Mouse (Mus musculus) heart, embryonic 10.5 days (tissue): ENCODE measurements around the gene Samd4b. TPM values are rescaled to one million over a fixed set of nuclear protein-coding genes. Genes with fewer than 3 reads are reported as not detected.

Source experiments
- DNase-seq: peaks from one replicate; pipeline ENCODE4 v3.0.0-alpha.2; 2017; ENCODE audit warnings: low spot score
- H3K27ac ChIP-seq: fragments of 300-500 bp; sonication (generic); 2 replicates; pipeline ENCODE4 v1.5.1; 2016; ENCODE audit warnings: mild to moderate bottlenecking
- H3K27me3 ChIP-seq: fragments of 300-500 bp; sonication (generic); 2 replicates; pipeline ENCODE4 v1.6.1; 2016; ENCODE audit warnings: mild to moderate bottlenecking; ENCODE audit not compliant: poor library complexity, insufficient read depth, severe bottlenecking
- H3K36me3 ChIP-seq: fragments of 300-500 bp; sonication (generic); 2 replicates; pipeline ENCODE4 v1.6.1; 2016; ENCODE audit warnings: mild to moderate bottlenecking, moderate library complexity
- H3K4me1 ChIP-seq: fragments of 300-500 bp; sonication (generic); 2 replicates; pipeline ENCODE4 v1.6.1; 2016; ENCODE audit warnings: mild to moderate bottlenecking
- H3K4me3 ChIP-seq: fragments of 300-500 bp; sonication (generic); 2 replicates; pipeline ENCODE4 v1.5.1; 2016; ENCODE audit warnings: mild to moderate bottlenecking, moderate library complexity
- H3K9me3 ChIP-seq: fragments of 300-500 bp; sonication (generic); 2 replicates; pipeline ENCODE4 v1.6.1; 2016; ENCODE audit warnings: mild to moderate bottlenecking, moderate library complexity
- WGBS: fragments of 180-500 bp; shearing (Covaris S2); methylation state at CpG from one replicate; pipeline ENCODE4 v1.1.7; 2016; 5-methylcytosine and 5-hydroxymethylcytosine counted together
- polyA plus RNA-seq: library from polyadenylated mRNA; unstranded; fragments of >200 nt; fragmentation: Nextera tagmentation; extraction: Ambion mirVana; gene quantifications from 2 replicates; pipeline ENCODE4 v1.2.1, GENCODE M21; 2016

The Samd4b gene
- polyA plus RNA-seq, 1 experiment from 2014 or later = 29.7 TPM

DNA sequence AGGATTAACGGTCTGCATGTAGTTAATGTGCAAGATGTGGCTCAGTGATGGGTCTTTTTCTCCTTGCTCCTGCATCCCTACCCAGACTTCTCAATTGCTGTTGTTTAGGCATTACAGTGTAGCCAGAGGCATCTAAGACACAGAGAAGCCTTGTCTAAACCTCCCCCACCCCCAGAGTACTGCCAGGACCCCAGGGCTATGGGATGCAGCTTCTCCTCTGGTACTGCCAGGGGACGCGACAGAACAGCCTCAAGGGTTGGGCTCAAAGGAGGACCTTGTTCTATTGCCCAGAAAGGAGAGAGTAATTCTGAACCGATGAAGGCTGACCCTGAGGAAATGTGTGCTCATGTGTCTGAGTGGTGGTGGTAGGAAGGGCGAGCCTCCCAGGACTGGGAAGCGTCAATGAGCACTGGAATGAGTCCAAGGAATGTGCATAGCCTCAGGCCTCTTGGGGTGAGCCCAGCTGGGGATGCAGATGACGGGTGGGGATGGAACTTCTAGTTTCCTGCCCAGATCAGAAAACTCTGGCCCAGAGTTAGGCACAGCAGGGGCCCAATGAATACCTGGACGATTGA is 179.8 kb downstream of the Samd4b start:
- Histone ChIP-seq H3K4me3 (no peak overlapping the region), H3K4me1 (peaks cover 2% of the 10 kb centered on the region; the same call in 1 of the 2 replicates), H3K27ac (no peak overlapping the region), H3K36me3 (peaks cover 90% of the 10 kb centered on the region), H3K27me3 (no peaks in the 10 kb centered on the region), H3K9me3 (no peaks in the 10 kb centered on the region)
- DNase-seq = no peak
- 82% methylated on average over 8 of the region's 8 CpGs for WGBS

DNA sequence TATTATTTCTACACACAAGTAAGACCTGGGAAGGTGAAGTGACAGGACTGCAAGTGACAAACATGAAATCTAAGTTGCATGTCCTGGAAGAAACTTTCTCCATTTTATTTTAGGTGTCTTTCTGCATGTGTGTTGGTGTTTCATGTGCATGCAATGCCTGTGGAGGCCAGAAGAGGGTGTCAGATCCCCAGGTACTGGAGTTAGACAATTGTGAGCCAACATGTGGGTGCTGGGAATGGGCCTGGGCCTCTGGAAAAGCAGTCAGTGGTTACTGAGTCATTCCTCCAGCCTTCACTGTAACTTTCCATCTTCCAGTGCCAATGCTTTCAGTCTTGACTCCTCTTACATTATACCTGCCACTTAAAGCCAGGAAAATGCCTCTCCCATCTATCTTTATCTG is 180.6 kb downstream of the Samd4b start:
- Histone ChIP-seq H3K4me1 (peaks cover 2% of the 10 kb centered on the region; the same call in 1 of the 2 replicates), H3K27ac (no peak overlapping the region), H3K9me3 (no peaks in the 10 kb centered on the region), H3K36me3 (peaks cover 90% of the 10 kb centered on the region), H3K4me3 (no peak overlapping the region), H3K27me3 (no peaks in the 10 kb centered on the region)
- DNase-seq = no peak

DNA sequence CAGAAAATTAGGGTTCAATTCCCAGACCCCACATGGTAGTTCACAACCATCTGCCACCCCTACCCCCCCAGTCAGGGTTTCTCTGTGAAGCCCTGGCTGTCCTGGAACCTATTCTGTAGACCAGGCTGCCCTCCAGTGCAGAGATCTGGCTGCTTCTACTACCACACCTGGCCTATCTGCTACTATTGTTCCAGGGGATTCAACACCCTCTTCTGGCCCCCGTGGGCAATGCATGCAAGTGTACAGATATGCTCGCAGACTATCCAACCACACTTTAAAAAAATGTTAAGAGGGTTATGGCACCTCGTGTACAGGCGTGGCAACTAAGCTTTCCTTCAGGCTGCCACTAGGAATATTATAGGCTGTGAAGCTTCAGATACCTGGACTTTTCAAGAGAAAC is 185.1 kb downstream of the Samd4b start:
- Histone ChIP-seq H3K36me3 (peaks cover 87% of the 10 kb centered on the region), H3K4me3 (no peak overlapping the region), H3K4me1 (no peaks in the 10 kb centered on the region), H3K27me3 (no peaks in the 10 kb centered on the region), H3K9me3 (no peaks in the 10 kb centered on the region), H3K27ac (no peak overlapping the region)
- no peak for DNase-seq
- 82% methylated on average over 4 of the region's 4 CpGs for WGBS

DNA sequence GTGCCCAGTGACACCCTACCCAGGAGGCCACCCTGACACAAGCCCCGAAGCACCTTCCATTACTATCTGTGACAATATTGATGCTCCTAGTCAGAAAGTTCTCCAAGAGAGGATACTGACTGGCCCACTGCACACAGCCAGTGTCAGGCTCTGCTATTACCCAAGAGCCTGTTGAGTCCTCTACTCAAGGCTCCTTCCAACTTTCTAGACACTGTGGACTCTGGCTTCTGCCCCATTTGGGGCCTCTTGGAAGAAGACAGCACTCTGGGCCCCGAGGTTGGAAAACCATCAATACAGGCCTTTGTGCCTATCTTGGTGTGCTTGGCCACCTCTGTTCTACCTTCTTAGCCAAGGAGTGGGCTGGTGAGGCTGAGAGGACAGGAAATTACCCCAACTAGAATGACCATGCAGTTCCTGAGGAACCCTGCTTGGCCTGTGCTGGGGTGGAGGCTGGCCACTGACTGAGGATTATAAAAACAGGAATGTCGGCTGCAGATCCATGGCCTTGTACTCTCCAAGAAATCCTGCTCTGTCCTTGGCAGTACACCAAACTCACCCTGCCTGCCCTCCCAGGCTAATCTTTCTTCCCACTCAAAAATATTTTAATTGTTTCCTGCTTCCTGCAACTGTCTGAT is 187.0 kb downstream of the Samd4b start:
- no peak for DNase-seq
- 88% methylated on average over 3 of the region's 3 CpGs for WGBS
- Histone ChIP-seq H3K27me3 (no peaks in the 10 kb centered on the region), H3K27ac (no peak overlapping the region), H3K4me3 (no peak overlapping the region), H3K4me1 (no peaks in the 10 kb centered on the region), H3K9me3 (no peaks in the 10 kb centered on the region), H3K36me3 (peaks cover 95% of the 10 kb centered on the region)

DNA sequence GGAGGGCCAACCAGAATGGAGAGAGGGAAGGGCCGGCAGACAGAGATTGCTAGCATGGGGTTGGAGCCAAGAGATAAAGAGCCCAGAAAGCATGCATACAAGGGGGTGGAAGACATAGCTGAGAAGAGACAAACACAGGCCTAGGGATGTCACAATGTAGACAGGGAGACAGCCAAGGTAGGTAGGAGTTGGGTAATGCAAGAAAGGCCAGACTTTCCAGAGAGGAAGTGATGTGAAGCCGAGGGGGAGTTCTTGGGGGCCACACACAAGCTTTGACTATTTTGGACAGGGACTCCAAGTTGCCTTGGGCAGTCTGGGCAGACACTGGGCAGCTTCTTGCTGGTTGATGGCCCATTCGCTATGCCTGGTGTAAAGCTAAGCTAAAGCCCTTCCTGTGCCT is 196.0 kb downstream of the Samd4b start:
- 76% methylated on average over 3 of the region's 3 CpGs for WGBS
- Histone ChIP-seq H3K4me3 (no peak overlapping the region), H3K27ac (no peak overlapping the region), H3K4me1 (no peaks in the 10 kb centered on the region), H3K9me3 (no peaks in the 10 kb centered on the region), H3K27me3 (no peaks in the 10 kb centered on the region), H3K36me3 (peaks cover 96% of the 10 kb centered on the region)
- DNase-seq = no peak

DNA sequence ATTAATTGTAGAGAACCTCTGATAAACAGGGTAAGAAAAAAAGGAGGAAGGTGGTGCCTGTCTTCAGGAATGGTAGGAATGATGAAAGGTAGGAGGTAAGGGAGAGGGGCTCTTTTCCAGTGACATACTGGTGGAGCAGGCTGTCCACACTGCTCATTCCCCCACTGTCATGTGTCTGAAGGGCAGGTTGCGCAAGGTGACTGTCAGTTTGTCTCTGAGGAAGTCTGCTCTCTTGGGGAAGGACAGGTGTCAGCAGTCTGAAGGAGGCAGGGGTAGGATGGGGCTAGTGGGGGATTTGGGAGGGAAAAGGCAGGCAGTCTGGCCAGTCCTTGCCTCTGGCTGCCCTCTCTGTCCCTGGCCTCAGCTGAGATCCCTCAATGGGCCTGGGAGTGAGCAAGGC is 196.9 kb downstream of the Samd4b start:
- DNase-seq = no peak
- no peaks in the 10 kb centered on the region for H3K4me1 ChIP-seq
- peaks cover 96% of the 10 kb centered on the region for H3K36me3 ChIP-seq
- no peaks in the 10 kb centered on the region for H3K27me3 ChIP-seq
- no peak overlapping the region for H3K27ac ChIP-seq
- 0 out of 2 replicates have a peak overlapping the region, but pooled peaks have one; percentile 6 for H3K4me3 ChIP-seq
- WGBS = 90% methylated on average over 1 of the region's 1 CpGs
- no peaks in the 10 kb centered on the region for H3K9me3 ChIP-seq

DNA sequence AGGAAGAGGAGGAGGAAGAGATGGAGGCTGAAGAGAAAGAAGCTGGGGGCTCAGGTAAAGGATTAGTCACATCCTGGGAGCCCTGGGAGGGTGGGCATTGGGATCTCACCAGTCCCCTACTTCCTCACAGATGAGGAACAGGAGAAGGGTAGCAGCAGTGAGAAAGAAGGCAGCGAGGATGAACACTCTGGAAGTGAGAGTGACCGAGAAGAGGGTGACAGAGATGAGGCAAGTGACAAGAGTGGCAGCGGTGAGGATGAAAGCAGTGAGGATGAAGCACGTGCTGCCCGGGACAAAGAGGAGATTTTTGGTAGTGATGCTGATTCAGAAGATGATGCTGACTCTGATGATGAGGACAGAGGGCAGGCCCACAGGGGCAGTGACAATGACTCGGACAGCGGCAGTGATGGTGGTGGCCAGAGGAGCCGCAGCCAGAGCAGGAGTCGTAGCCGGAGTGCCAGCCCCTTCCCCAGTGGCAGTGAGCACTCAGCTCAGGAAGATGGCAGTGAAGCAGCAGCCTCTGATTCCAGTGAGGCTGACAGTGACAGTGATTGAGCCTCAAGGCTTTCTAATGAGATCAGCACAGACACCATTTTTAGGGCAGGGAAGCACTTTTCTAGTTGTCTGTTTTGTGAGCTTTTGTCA is 199.1 kb downstream of the Samd4b start:
- H3K27me3 ChIP-seq = no peaks in the 10 kb centered on the region
- no peak overlapping the region for H3K27ac ChIP-seq
- no peak overlapping the region for H3K4me3 ChIP-seq
- H3K36me3 ChIP-seq = peaks cover 91% of the 10 kb centered on the region
- WGBS = 91% methylated on average over 10 of the region's 10 CpGs
- peak; percentile 72 for DNase-seq
- peaks cover 2% of the 10 kb centered on the region for H3K4me1 ChIP-seq
- H3K9me3 ChIP-seq = no peaks in the 10 kb centered on the region

DNA sequence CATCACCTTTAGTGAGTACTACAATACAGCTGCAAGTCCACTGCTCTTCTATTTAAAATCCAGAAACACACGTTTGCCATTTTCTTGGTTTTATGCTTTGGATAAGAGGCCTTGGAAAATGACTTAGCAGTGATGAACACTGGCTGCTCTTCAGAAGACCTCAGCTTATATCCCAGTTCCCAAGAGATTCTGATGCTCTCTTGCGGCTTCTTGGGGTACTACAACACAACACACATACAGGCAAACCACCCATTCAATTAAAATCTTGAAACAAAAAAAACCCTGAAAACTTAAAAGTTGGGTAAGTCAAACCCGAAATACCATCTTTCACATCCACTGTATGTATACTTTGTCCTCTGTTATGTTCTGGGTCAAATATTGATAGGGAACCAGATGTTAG is 199.9 kb downstream of the Samd4b start:
- no peak overlapping the region for H3K4me3 ChIP-seq
- peaks cover 83% of the 10 kb centered on the region for H3K36me3 ChIP-seq
- H3K4me1 ChIP-seq = peaks cover 8% of the 10 kb centered on the region
- no peaks in the 10 kb centered on the region for H3K9me3 ChIP-seq
- no peaks in the 10 kb centered on the region for H3K27me3 ChIP-seq
- WGBS = 61% methylated on average over 3 of the region's 3 CpGs
- DNase-seq = peak; percentile 66
- H3K27ac ChIP-seq = no peak overlapping the region

DNA sequence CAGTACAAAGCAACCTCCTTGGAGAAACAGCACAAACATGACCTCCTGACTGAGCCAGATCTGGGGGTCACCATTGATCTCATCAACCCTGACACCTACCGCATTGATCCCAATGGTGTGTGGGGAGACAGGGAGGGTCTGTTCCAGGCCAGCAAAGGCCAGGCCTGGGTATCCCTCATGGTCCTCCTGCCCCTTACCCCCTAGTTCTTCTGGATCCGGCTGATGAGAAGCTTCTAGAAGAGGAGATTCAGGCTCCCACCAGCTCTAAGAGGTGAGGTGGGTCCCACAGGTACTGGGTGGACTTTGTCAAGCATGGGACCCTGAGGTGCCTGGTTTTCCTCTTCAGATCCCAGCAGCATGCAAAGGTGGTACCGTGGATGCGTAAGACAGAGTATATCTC is 202.5 kb downstream of the Samd4b start:
- H3K36me3 ChIP-seq = peaks cover 62% of the 10 kb centered on the region
- H3K4me3 ChIP-seq = no peak overlapping the region
- H3K4me1 ChIP-seq = peaks cover 17% of the 10 kb centered on the region
- 92% methylated on average over 4 of the region's 4 CpGs for WGBS
- no peaks in the 10 kb centered on the region for H3K27me3 ChIP-seq
- no peak overlapping the region for H3K27ac ChIP-seq
- DNase-seq = peak; percentile 58
- no peaks in the 10 kb centered on the region for H3K9me3 ChIP-seq

DNA sequence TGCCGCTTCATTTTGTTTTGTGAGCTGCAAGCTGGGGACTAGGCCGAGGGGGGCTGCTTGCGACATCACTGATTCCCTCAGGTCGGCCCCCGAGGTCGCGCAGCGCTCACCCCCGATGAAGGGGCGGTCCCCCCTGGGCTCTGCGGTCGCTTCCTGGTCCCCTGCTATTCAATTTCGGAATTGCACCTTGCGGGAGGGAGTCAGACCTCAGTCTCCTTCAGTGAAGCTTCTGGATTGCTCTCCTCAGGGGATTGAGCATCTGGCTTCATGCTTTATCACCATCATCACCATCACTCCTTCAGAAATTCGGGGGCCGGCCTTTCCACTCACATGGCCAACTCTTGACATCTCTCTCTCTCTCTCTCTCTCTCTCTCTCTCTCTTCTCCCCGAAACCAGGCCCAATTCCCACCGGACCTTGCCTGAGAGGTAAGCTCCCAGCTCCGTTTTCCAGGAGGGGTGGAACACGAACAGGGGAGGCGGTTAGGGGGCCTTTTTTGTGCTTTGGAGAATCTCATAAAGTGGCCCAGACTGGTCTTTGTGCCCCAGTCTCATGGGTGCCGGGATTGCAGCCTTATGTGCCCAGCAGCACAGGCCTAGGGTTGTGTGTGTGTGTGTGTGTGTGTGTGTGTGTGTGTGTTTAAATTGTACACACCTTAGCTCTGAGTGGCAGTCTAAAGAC is 204.5 kb downstream of the Samd4b start:
- Histone ChIP-seq H3K27ac (peak overlapping the region; percentile 83), H3K36me3 (peaks cover 62% of the 10 kb centered on the region), H3K9me3 (no peaks in the 10 kb centered on the region), H3K4me3 (peak overlapping the region; percentile 79), H3K27me3 (no peaks in the 10 kb centered on the region), H3K4me1 (peaks cover 20% of the 10 kb centered on the region)
- peak; percentile 61 for DNase-seq
- 6% methylated on average over 22 of the region's 22 CpGs for WGBS

DNA sequence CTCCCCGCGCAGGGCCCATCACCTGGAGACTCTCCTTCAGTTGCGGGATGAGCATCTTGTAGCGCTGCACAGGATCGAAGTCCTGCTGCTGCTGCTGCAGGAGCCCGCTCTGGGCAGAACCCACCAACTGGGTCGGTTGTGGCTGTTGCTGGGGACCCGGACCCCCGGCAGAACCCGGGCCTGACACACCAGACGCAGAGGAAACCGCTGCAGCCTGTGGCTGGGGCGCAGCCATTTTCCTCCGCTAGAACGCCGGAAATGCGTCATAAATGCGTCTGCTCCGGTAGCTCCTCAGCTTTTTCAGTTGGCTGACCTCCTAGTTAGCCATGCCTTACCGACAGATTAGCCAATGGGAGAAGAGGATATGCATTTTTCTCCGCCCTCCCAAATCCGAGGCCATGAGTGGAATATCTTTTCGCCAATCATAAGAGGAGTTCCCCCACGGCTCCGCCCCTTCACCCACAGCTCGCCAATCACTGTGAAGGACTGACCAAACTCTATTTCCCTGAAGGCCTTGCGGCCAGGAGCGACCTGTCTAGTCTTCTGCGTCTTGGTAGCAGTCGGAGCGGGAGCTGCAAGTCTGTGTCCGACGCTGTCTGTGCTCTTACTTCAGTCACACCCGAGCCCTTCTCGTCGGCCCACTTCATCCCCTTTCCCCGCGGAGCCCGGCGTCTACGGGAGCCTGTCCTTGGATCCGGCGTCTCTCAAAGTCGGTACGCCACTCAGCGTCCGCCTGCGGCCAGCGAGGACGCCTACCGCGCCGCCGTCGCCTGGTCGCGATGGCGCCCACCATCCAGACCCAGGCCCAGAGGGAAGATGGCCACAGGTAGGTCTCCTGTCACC is 205.3 kb downstream of the Samd4b start, which contains the start of the genes Med29 and Paf1:
Med29 (minus strand) TSS at position 280 of the 843 bp plus-strand sequence.
Paf1 (plus strand) TSS at position 523 of the 843 bp plus-strand sequence.
- Histone ChIP-seq H3K9me3 (no peaks in the 10 kb centered on the region), H3K36me3 (peaks cover 62% of the 10 kb centered on the region), H3K4me1 (peaks cover 20% of the 10 kb centered on the region), H3K27ac (peak within 1 kb of the TSS; percentile 88), H3K4me3 (peak within 1 kb of the TSS; percentile 79), H3K27me3 (no peaks in the 10 kb centered on the region)
- WGBS = under 1% methylated on average over 58 of the region's 58 CpGs
- peak; percentile 99 for DNase-seq

DNA sequence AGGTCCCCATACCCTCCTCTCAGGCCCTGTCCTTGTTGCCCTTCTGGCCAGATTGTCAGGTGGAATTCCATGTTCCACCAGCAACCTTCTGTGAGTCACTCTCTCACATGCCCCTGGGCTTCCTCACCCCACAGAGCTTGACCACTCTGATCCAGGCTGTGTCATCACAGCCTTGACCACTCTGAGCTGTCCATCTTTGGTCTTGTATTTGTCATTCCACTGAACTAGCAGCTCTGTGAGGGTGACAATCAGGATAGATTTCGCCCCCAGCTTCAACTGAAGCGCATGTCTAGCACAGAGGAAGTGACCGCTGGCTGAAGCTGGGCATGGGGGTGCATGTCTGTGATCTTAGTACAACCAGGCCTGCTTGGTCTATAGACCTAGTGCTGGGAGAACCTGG is 207.6 kb downstream of the Samd4b start:
- H3K27me3 ChIP-seq = no peaks in the 10 kb centered on the region
- peaks cover 60% of the 10 kb centered on the region for H3K36me3 ChIP-seq
- no peak overlapping the region for H3K27ac ChIP-seq
- H3K4me3 ChIP-seq = no peak overlapping the region; the same call in 1 of the 2 replicates
- DNase-seq = no peak
- no peaks in the 10 kb centered on the region for H3K9me3 ChIP-seq
- peaks cover 24% of the 10 kb centered on the region for H3K4me1 ChIP-seq
- 99% methylated on average over 3 of the region's 3 CpGs for WGBS
